Mouse (Mus musculus) mouse embryonic stem cell (cell line): ENCODE measurements around the gene Galntl6.
"Not testable (repeated sequence)": the region's sequence is repeated elsewhere in the genome, so short reads cannot be mapped to it uniquely, and the experiment has no call there.

Experiments used
- in situ Hi-C, 2 experiments: fragments of 300-500 bp; cut with MboI; formaldehyde crosslinking; loops; 1 replicate in 1 of 2; 3 replicates in 1 of 2; pipeline ENCODE4 v1.14.3; 2019 to 2020; ENCODE audit warnings: low sequenced_read_pairs in 2 of 2, low pct_unique_long_range_greater_than_20kb in 1 of 2, mixed read lengths in 1 of 2; ENCODE audit not compliant: unreplicated experiment in 1 of 2

Gene Galntl6

DNA sequence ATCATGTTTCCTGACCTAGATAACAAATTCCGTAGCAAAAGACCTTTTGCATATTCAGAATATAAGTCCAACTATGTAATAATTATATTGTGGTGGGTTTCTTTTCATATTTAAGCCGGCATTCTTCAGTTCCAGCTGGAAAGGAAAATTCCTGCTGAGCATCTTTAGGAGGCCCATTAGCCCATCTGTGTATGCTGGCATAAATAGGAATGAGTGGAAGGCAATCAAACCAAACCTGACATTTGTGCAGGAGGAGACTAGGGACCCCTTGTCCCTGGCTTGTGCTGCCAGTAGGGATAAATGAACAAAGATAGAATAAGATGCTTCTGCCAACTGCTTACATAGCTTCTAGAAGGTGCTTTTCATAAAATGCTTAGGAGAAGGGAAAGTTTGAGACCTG lies 243.4 kb downstream of the Galntl6 start:
- in situ Hi-C loops: no loop called here

DNA sequence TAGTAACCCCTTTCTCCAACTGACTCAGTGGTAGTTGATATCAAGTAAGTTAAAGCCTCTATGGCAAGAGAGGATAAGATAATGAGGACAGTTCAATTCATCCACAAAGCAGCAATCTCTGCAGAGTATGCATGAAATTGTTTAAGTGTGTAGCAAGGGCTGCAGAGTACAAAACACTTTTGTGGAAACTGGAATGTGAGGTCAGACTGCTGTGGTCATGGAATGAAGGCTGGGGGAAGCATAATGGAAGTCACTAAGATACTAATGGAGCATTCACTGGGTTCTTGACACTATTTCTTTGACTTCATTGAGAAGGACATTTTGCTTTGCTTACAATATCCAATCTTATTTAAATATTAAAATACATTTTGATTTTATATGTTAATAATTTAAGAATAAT lies 252.4 kb downstream of the Galntl6 start:
- in situ Hi-C loops: no loop called here

DNA sequence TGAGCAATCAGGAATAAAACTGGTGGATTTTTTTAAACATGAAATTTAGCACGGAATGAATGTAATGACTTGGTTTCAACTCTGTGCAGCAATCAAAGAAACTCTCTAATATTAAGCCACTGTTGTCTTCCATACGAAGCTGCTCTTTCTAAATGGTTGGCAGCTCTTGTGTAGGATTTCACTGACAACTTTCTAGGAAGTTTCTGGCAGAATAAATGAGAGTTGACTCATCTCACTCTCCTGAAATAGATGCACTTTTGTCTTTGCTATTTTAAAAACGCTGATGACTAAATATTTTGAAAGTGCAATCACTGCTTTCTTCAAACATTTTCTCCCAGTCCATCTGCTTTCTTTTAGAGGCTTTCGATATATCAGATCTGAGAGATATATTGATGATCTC lies 256.8 kb downstream of the Galntl6 start:
- in situ Hi-C loops: no loop called here

DNA sequence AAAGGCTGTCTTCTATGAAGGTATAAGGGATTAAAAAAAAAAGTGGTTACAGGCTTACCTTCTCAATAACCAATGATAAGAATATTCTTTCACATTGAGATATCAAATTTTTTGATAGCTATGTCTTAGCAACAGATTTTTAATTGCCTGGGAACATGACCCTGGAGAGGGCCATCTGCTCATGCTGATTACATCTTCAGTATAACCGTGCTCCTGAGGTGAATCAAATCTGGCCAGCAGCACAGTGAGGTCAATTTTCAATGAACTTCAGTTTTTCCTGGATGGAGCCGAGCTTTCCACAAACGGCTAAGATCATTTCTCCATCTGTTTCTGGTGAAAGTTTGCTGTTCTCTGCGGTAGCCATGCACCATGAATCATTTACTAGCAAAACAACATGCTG lies 306.0 kb downstream of the Galntl6 start:
- in situ Hi-C loops: no loop called here

DNA sequence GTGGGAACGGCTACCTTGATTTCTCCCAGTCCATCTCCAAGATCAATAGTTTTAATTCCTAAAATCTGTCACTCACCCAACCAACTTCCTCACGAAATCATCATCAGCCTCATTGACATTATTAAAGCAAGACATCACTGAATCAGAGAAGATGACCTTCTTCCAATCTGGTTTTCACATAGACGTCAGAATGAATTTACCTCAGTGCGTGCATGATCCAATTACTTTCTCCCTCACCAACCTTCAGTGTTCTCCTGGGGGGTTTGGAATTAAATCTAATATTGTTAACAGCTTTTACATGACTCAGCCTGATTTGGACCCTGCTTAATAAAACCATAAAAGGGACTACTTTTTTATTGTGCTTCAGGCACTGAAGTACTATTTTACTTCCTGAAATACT lies 307.7 kb downstream of the Galntl6 start:
- in situ Hi-C loops: no loop called here

DNA sequence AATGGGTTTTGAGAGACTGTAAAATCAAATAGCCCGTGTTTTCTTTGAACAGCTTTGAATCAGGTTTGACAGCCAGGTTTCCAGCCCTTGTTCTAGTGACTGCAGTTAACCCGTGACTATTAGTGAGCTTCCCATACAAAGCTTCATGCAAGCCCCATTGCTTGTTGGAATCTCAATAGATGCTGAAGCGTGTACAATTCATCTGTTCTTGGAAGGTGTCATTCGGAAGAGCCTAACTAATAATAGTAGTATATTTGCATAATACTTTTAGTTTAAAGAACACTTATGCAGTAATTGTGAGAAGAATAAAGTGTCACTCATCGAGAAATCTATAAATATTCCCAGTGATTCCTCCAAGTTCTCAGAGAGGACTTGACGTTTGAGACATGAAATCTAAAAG lies 314.6 kb downstream of the Galntl6 start:
- in situ Hi-C loops: no loop called here

DNA sequence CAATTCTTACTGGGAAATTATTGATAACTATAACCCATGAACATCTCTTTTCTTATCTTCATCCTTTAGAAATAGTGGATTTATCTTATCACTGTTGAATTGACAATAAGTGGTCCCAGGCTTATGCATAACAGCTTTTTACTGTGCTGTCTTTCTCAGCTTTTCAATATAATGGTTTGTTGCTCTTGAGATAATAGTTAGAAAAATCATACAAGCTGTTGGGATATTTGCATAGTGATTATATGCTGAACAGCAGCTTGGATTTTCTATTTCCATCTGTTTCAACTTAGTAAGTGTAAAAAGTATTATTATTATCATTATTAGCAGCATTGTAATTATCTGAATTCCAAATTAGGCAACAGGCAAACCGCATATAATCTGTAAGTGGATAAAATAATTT lies 337.1 kb downstream of the Galntl6 start:
- in situ Hi-C loops: no loop called here

DNA sequence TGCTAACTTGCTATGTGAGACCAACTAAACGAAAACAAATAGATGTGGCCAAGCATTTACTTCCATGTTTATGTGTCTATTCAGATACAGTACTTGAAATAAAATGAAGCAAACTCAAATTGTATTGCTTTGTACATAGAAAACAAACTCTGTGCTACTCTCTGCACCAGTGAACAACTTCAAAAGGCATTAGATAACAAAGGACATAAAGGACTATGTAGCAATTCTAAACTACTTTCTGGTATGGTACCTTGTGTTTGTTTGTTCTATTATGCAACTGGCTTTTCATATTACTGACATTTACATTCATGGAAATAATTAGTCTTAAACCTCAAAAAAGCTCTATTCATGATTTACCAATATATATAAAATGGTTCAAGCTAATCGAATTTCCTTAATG lies 344.4 kb downstream of the Galntl6 start:
- in situ Hi-C loops: no loop called here

DNA sequence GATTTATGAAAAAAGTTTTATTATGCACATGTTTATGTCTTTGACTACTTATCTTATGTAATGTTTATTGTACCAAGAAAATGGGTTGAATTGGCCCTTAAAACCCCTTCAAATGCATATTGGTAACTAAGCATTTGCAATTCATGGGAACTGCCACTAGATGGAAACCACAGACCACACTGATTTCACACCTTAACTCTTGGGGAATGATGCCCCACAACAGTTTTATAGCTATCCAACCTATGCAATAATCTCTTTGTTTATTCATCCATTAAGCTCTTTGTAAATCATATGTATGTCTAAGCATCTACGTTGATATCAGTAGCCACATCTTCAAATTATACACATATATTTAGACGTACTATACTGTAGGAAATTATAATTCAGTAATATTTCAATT lies 346.3 kb downstream of the Galntl6 start:
- in situ Hi-C loops: no loop called here

DNA sequence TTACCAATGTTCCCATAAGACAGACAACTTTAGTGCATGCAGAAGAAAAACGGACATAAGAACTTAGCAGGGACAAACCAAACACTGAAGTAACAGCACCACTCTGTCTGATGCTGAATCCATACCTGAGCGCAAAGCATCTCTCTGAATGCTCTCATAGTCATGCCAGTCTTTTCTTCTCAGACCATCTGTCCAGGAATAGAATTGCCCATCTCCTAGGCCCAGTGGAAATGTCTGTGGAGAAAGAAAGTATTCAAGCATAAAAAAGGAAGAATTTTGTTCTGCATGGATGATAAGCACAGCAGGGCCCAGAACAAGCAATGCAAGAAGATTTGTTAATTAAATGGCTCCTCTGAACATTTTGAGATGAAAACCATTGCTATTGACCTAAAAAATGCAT lies 376.7 kb downstream of the Galntl6 start:
- in situ Hi-C loops: no loop called here

DNA sequence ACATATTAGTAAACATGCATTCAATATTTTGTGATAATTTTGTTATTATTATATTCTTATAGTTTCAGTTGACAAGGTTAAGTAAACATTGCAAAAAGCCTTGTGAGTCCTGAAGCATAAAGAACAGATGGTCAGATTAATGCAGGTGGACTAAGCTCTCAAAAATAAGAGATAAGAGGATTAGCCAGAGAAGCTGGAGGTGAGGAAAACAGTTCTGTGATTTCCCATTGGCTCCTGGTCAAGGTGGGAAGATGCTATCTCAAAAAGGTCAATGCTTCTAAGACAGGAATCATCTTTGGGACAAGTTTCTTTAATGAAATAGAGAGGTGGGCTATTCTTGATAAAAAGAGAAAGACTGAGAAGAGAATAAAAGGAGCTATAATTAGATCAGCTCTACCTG lies 377.8 kb downstream of the Galntl6 start:
- in situ Hi-C loops: no loop called here

DNA sequence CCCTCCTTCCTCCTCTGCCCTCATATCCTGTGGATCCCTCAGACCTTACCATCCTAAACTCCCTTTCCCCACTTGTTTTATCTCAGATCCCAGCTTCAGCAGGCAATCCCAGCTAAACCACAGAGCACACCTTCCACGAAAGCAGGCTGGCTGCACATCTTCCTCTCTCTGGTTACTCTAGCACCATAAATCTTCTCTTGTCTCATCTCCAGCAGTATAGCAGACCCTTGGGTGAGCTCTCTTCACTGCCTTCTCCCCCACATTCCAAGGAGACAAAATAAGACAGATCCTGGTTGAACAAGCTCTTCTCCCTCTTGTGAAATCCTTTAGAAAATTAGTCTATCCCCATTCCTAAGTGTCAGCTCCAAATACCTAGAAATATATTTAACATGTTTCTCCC lies 389.0 kb downstream of the Galntl6 start:
- in situ Hi-C loops: no loop called here

DNA sequence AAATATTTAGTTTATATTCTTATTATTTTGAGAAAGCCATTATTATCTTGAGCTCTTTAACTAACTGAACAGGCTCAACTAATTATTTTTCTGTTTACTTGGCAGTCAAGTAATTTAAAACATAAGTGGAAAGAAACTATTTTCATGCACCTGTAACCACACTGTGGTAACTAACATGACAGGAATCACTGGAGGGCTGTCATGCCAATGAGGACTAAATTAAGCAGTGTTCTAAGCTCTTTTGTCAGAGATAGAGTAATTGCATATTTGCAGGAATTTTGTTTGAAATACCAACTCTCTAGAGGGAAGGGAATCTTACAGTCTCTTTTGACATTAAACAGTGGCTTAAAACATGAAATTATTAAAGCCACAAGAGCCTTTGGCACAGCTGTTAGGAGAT lies 390.5 kb downstream of the Galntl6 start:
- in situ Hi-C loops: no loop called here

DNA sequence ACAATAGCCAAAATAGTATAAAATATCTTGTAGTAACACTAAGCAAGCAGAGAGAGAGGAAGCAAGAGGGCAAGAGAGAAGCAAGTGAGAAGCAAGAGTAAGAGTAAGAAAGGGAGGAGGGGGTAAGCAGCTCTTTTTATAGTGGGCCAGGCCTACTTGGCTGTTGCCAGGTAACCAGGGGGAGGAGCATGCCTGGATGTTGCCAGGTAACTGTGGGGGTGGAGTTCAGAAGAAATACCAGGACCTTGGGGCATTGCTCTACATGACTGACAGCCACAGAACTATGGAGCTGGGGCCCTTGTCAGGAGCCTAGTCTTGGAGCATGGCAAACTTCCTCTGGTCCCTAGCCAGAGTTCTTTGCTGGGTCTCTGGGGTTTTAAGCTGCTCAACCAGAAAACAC lies 401.9 kb downstream of the Galntl6 start:
- in situ Hi-C loops: no loop called here

DNA sequence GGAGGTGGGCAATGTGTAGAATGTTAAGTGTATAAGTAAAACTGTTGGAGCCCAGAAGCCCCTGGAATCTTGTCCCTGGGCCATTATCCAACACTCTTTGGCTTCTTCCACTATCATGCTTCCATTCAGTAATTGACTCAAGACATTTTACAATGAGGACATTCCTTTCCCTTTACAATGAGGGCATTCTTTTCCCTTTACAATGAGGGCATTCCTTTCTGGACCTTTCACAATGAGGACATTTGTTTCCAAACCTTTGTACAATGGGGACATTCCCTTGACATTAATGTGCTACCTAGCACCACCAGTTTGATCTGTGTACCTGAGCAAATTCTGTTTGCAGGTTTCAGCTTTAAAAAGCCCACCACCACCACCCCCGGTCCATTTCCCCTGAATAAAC lies 403.4 kb downstream of the Galntl6 start:
- in situ Hi-C loops: no loop called here

DNA sequence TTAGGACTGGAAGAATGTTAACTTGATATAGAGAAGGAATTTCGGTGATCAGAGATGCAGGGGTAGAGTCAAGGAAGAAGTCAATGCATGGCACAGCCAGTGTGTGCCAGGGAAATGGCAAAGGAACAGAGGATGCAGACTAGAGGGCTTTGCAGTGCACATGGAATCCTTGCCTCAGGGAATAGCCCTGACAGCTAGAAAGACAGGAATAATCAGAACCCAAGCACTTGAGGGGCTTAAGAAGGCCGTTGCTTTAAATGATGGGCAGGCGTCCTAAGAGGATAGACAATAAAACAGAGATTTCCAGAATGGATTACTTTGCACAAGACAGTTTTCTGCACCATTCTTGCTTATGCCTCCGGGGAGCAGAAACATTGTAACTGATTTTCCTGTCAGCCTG lies 425.3 kb downstream of the Galntl6 start:
- in situ Hi-C loops: no loop called here

DNA sequence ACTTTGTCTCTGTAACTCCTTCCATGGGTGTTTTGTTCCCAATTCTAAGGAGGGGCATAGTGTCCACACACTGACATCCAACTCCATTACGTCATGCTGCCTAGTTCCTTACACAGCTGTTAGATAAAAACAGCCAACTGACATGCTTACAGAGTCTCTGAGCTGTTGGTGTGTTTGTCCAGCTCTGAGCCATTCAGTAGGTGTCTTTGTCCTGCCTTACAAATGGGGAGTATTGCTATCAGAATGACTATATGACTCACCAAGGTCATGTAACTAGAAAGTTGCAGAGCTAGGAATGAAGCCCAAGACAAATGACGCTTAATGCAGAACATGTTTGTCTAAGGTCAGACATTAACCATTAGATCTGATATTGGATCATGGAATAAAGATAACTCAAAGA lies 449.1 kb downstream of the Galntl6 start:
- in situ Hi-C loops: not testable (repeated sequence)

DNA sequence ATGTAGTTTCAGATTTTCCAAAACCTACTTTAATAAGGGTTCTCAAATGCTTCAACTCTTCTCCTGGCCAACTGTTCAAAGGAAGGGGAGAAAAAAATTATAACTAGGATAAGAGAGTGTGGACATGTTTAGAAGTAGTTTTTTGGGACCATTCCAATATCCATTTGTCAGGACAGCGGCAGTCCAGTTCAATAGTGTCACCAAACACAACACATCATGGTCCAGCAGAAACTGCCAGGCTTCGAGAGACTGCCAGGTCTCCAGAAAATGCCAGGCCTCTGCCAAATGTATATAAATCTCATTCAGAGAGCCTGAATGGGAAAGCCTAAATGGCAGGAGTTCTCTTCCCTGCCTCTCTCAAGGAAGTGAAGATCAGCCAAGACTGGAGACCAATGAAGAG lies 469.7 kb downstream of the Galntl6 start:
- in situ Hi-C loops: no loop called here

DNA sequence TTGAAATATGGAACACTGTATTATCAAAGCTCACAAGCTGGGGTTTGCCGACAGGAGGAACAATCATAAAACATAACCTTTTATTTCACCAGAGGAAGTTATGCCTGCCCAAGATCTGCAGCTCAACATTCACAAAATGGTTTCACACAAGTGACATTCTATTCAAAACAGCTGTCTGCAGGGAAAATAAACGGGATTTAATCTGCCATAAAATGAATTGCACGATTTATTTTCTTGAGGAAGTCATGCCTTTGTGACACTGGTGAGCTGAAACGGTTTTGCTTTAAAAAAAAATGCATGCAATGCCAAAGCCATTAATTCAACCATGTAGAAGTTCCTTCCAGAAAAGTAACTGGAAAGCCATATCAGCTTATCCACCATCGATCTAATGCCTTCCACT lies 494.0 kb downstream of the Galntl6 start:
- in situ Hi-C loops: no loop called here

DNA sequence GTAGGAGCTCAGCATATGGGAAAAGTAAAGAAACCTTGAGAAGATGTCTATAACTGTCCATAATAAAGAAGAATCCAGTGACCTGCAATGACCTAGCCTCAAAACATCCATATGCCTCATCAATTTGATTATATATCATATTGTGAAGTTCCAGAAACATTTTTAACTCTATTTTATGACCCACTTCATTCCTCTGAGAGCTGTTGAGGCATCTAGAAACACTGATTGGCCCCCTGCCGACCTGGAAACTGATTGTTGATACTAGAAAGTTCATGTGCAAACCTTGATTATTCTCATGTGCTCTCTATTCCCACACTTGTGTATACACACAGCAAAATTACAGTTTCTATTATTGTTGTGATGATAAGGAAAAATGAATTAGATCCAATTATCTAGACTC lies 494.9 kb downstream of the Galntl6 start:
- in situ Hi-C loops: no loop called here

DNA sequence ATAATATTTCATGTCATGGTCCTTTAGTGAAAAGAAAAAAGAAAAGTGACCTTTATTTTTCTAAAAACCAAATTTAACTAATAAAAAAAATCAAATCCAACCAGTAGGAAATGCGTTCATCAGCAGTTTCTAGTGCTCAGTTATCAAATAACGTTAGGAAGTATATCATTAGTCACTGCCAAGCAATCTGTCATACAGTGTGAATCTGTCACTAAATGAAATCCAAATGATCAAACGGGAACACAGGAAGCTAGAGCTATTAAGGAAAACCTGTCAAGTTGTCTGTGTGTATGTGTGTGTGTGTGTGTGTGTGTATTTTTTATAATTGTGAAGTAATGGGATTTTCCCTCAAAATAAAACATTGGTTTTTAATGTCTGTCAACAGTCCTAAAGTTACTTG lies 515.9 kb downstream of the Galntl6 start:
- in situ Hi-C loops: no loop called here

DNA sequence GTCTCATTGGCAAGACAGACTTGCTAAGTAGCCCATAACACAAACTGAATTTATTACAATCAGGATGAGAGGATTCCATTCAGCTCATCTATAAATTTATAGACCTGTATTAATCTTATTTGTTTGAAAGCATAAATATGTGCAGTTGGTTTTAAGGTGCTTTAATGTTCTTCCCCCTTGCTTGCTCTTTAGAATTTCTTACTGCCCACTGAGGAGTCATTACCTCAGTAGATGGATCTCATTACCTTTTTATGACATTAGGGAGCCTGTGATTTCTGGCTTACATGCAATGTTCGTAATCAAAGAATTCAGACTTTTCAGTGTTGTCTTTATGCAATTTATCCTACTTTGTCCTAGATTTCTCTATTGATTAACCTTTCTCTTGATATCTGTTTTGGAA lies 516.6 kb downstream of the Galntl6 start:
- in situ Hi-C loops: no loop called here
